Mouse (Mus musculus) stomach, postnatal 0 days (tissue): ENCODE results near the gene Kcnh4. TPM values are rescaled to one million over a fixed set of nuclear protein-coding genes. Genes with fewer than 3 reads are reported as not detected.

ENCODE experiments used
- ATAC-seq: fragments of 200-750 bp; cut with Nextera tagmentation; 2 replicates; pipeline ENCODE4 v1.8.0; 2017; ENCODE audit not compliant: low FRiP score, low TSS enrichment
- DNase-seq: peaks from one replicate; pipeline ENCODE4 v3.0.0-alpha.2; 2016; ENCODE audit warnings: low spot score
- H3K27ac ChIP-seq: fragments of 300-500 bp; sonication (generic); replicated peaks from 2 replicates; pipeline ENCODE4 v1.5.1; 2014; ENCODE audit warnings: mild to moderate bottlenecking, control low read depth
- H3K27me3 ChIP-seq: fragments of 300-500 bp; sonication (generic); 2 replicates; pipeline ENCODE4 v1.6.1; 2014; ENCODE audit warnings: low read length; ENCODE audit not compliant: control insufficient read depth, insufficient read depth
- H3K36me3 ChIP-seq: fragments of 300-500 bp; sonication (generic); 2 replicates; pipeline ENCODE4 v1.6.1; 2014; ENCODE audit warnings: low read length, mixed read lengths; ENCODE audit not compliant: control insufficient read depth, insufficient read depth
- H3K4me1 ChIP-seq: fragments of 300-500 bp; sonication (generic); replicated peaks from 2 replicates; pipeline ENCODE4 v1.6.1; 2014; ENCODE audit warnings: antibody characterized with exemption; ENCODE audit not compliant: control insufficient read depth, insufficient read depth
- H3K4me2 ChIP-seq: fragments of 300-500 bp; sonication (generic); replicated peaks from 2 replicates; pipeline ENCODE4 v1.6.1; 2014; ENCODE audit warnings: low read depth, mild to moderate bottlenecking, control low read depth, moderate library complexity
- H3K4me3 ChIP-seq: fragments of 300-500 bp; sonication (generic); 2 replicates; pipeline ENCODE4 v1.5.1; 2014; ENCODE audit warnings: low read depth, low read length, control low read depth
- H3K9ac ChIP-seq: fragments of 300-500 bp; sonication (generic); 2 replicates; pipeline ENCODE4 v1.6.1; 2014; ENCODE audit warnings: mild to moderate bottlenecking, low read length, control low read depth, mixed read lengths
- H3K9me3 ChIP-seq: fragments of 300-500 bp; sonication (generic); 2 replicates; pipeline ENCODE4 v1.6.1; 2016; ENCODE audit warnings: low read length; ENCODE audit not compliant: control insufficient read depth
- CTCF ChIP-seq: IDR thresholded peaks from 2 replicates; pipeline ENCODE4 v1.5.1; 2016; ENCODE audit warnings: antibody characterized with exemption, low read depth, mild to moderate bottlenecking, moderate library complexity
- EP300 ChIP-seq: optimal IDR thresholded peaks from 2 replicates; pipeline ENCODE3; 2016; ENCODE audit warnings: antibody characterized with exemption
- WGBS: fragments of 180-500 bp; shearing (Covaris S2); extraction: QIAGEN DNeasy Blood & Tissue Kit; methylation state at CpG from one replicate; pipeline ENCODE4 v1.1.7; 2014; 5-methylcytosine and 5-hydroxymethylcytosine counted together
- polyA plus RNA-seq: library from polyadenylated mRNA; unstranded; fragments of >200 nt; fragmentation: Nextera tagmentation; extraction: Ambion mirVana; gene quantifications from 2 replicates; pipeline ENCODE4 v1.2.1, GENCODE M21; 2015

Kcnh4 gene
- polyA plus RNA-seq, 1 experiment from 2014 or later: 0.06 TPM

- Histone ChIP-seq H3K9me3 (no peaks in the 10 kb centered on the region), H3K27me3 (peaks cover 3% of the 10 kb centered on the region; the same call in 1 of the 2 replicates), H3K9ac (no peak overlapping the region), H3K4me1 (no peaks in the 10 kb centered on the region), H3K4me2 (no peak overlapping the region), H3K4me3 (no peak overlapping the region), H3K27ac (no peak overlapping the region), H3K36me3 (no peaks in the 10 kb centered on the region)
- WGBS: 81% methylated on average over 12 of the region's 12 CpGs
- no peak for DNase-seq
- no peak for ATAC-seq
- TF ChIP-seq CTCF (no peak), EP300 (no peak)
Measured at GRCm38 (mm10) chr11:100754021-100754692, 5.6 kb downstream of the Kcnh4 start.

GRCm38 (mm10) chr11:100752294-100752693, 7.4 kb downstream of the Kcnh4 start:
- H3K4me2 ChIP-seq: no peak overlapping the region
- H3K4me3 ChIP-seq: no peak overlapping the region
- H3K36me3 ChIP-seq: no peaks in the 10 kb centered on the region
- no peak overlapping the region for H3K27ac ChIP-seq
- no peaks in the 10 kb centered on the region for H3K27me3 ChIP-seq
- ATAC-seq (no peak), DNase-seq (no peak)
- 31% methylated on average over 10 of the region's 10 CpGs for WGBS
- H3K9ac ChIP-seq: no peak overlapping the region
- TF ChIP-seq EP300: no peak
- TF ChIP-seq CTCF: no peak
- H3K9me3 ChIP-seq: no peaks in the 10 kb centered on the region
- no peaks in the 10 kb centered on the region for H3K4me1 ChIP-seq

- H3K4me1 ChIP-seq: no peaks in the 10 kb centered on the region
- H3K9me3 ChIP-seq: no peaks in the 10 kb centered on the region
- 82% methylated on average over 16 of the region's 16 CpGs for WGBS
- H3K36me3 ChIP-seq: no peaks in the 10 kb centered on the region
- TF ChIP-seq CTCF: no peak
- H3K27me3 ChIP-seq: no peaks in the 10 kb centered on the region
- H3K4me2 ChIP-seq: no peak overlapping the region
- H3K4me3 ChIP-seq: no peak overlapping the region
- DNase-seq: no peak
- ATAC-seq: no peak
- no peak overlapping the region for H3K9ac ChIP-seq
- no peak overlapping the region for H3K27ac ChIP-seq
Measured at GRCm38 (mm10) chr11:100750127-100750526, 9.6 kb downstream of the Kcnh4 start.

- no peaks in the 10 kb centered on the region for H3K4me1 ChIP-seq
- no peak overlapping the region for H3K4me2 ChIP-seq
- TF ChIP-seq CTCF (no peak), EP300 (no peak)
- ATAC-seq (no peak), DNase-seq (no peak)
- H3K4me3 ChIP-seq: no peak overlapping the region
- H3K36me3 ChIP-seq: no peaks in the 10 kb centered on the region
- H3K9ac ChIP-seq: no peak overlapping the region
- no peaks in the 10 kb centered on the region for H3K9me3 ChIP-seq
- no peak overlapping the region for H3K27ac ChIP-seq
- 31% methylated on average over 25 of the region's 25 CpGs for whole genome bisulfite sequencing
- H3K27me3 ChIP-seq: no peaks in the 10 kb centered on the region
Measured at GRCm38 (mm10) chr11:100749469-100749868, 10.3 kb downstream of the Kcnh4 start.

GRCm38 (mm10) chr11:100748620-100749019, 11.1 kb downstream of the Kcnh4 start:
- TF ChIP-seq CTCF (no peak), EP300 (no peak)
- H3K4me1 ChIP-seq: no peaks in the 10 kb centered on the region
- no peak overlapping the region for H3K4me2 ChIP-seq
- no peaks in the 10 kb centered on the region for H3K27me3 ChIP-seq
- H3K9ac ChIP-seq: no peak overlapping the region
- ATAC-seq: no peak
- no peaks in the 10 kb centered on the region for H3K36me3 ChIP-seq
- no peaks in the 10 kb centered on the region for H3K9me3 ChIP-seq
- no peak for DNase-seq
- H3K4me3 ChIP-seq: no peak overlapping the region
- 57% methylated on average over 4 of the region's 4 CpGs for WGBS
- H3K27ac ChIP-seq: no peak overlapping the region

- no peak overlapping the region for H3K4me3 ChIP-seq
- TF ChIP-seq CTCF (no peak), EP300 (no peak)
- H3K4me2 ChIP-seq: no peak overlapping the region
- no peaks in the 10 kb centered on the region for H3K9me3 ChIP-seq
- H3K9ac ChIP-seq: no peak overlapping the region
- ATAC-seq: no peak
- no peaks in the 10 kb centered on the region for H3K27me3 ChIP-seq
- no peak overlapping the region for H3K27ac ChIP-seq
- no peak for DNase-seq
- H3K4me1 ChIP-seq: no peaks in the 10 kb centered on the region
- H3K36me3 ChIP-seq: no peaks in the 10 kb centered on the region
- 57% methylated on average over 5 of the region's 5 CpGs for WGBS
Measured at GRCm38 (mm10) chr11:100747114-100747513, 12.6 kb downstream of the Kcnh4 start.
